In genomic region chr7:109082269-109083112, GRCm38 (mm10) we compare ENCODE assay signal across 9 mouse cellular contexts. TPM values are rescaled to one million over a fixed set of nuclear protein-coding genes. Genes with fewer than 3 reads are reported as not detected.
DNase-seq lines count a peak whose midpoint lies in the region; ATAC-seq and TF ChIP-seq lines count a peak whose summit lies in the region.
"Had no signal": no experiment of that assay in that cellular context is flagged by ENCODE, and none has a peak within 500 bp of the region (broad histone marks: within the 10 kb centered on the region; RNA-seq: fewer than 3 reads in every experiment).

No protein-coding gene starts in this region.

- peaks cover 4% of the 10 kb centered on the region for H3K27me3 ChIP-seq in heart, adult 2 months (ENCODE audit: control insufficient read depth, insufficient read depth, low read length)
- peaks cover 27% of the 10 kb centered on the region for H3K27me3 ChIP-seq in kidney, embryonic 15.5 days

- peak overlapping the region; percentile 72 for H3K4me2 ChIP-seq in kidney, embryonic 15.5 days

- peak; percentile 7 for DNase-seq in gastrocnemius, adult 18-20 months (ENCODE audit: low spot score)
- DNase-seq in gastrocnemius, postnatal 36 days: no peak
- peak; percentile 46 for DNase-seq in brain, embryonic 14.5 days (ENCODE audit: low read depth)
- peak in 1 of 2 experiments; percentile 40 for DNase-seq in heart, adult 2 months
- DNase-seq in mesoderm, embryonic 11.5 days (ENCODE audit: low read depth, low spot score): peak; percentile 74
- DNase-seq in testis, postnatal 14 days (ENCODE audit: low spot score): peak; percentile 54
- DNase-seq in layer of hippocampus, postnatal 25 days (ENCODE audit: extremely low spot score in 1 of 2, low spot score in 1 of 2): no peak

- intact Hi-C loops in gastrocnemius, postnatal 36 days (cut with DNase I): no loop called here
- intact Hi-C loops in heart, adult 2 months (cut with DNase I): no loop called here

- H3K9me3 ChIP-seq in kidney, embryonic 15.5 days (replicated peaks): no peaks in the 10 kb centered on the region

- no peak for TF ChIP-seq CTCF in brain, embryonic 14.5 days (IDR thresholded peaks at IDR 0.05; ENCODE audit: borderline replicate concordance, extremely low read depth, insufficient read depth, insufficient read length)
- TF ChIP-seq CTCF in heart, adult 2 months (IDR thresholded peaks at IDR 0.05): no peak

- no peaks in the 10 kb centered on the region for H3K36me3 ChIP-seq in heart, adult 2 months (ENCODE audit: control insufficient read depth, insufficient read depth, low read length)
- no peaks in the 10 kb centered on the region for H3K36me3 ChIP-seq in kidney, embryonic 15.5 days

- no peak for TF ChIP-seq POLR2A in brain, embryonic 14.5 days (IDR thresholded peaks at IDR 0.05; ENCODE audit: borderline replicate concordance, extremely low read depth, insufficient read depth, insufficient read length, poor library complexity, severe bottlenecking)
- no peak for TF ChIP-seq POLR2A in heart, adult 2 months (IDR thresholded peaks at IDR 0.05; ENCODE audit: insufficient read depth, low read depth, low read length)

- no peak for ATAC-seq in kidney, embryonic 15.5 days (replicated peaks; ENCODE audit: low FRiP score)

- WGBS in heart, adult 2 months: 26% methylated on average over 12 of the region's 12 CpGs
- WGBS in kidney, embryonic 15.5 days: 24% methylated on average over 12 of the region's 12 CpGs

- peak overlapping the region; percentile 46 for H3K4me3 ChIP-seq in heart, adult 2 months
- H3K4me3 ChIP-seq in kidney, embryonic 15.5 days (replicated peaks): peak overlapping the region; percentile 50

- no peak overlapping the region for H3K27ac ChIP-seq in heart, adult 2 months
- no peak overlapping the region for H3K27ac ChIP-seq in kidney, embryonic 15.5 days

- H3K79me2 ChIP-seq in heart, adult 2 months (replicated peaks; ENCODE audit: control insufficient read depth, insufficient read depth, low read length): no peaks in the 10 kb centered on the region

- no peaks in the 10 kb centered on the region for H3K4me1 ChIP-seq in heart, adult 2 months (ENCODE audit: control insufficient read depth, insufficient read depth, low read length)
- peaks cover 9% of the 10 kb centered on the region for H3K4me1 ChIP-seq in kidney, embryonic 15.5 days

- TF ChIP-seq EP300 in heart, adult 2 months (IDR thresholded peaks at IDR 0.05; ENCODE audit: insufficient read depth, low read depth, low read length): no peak

- peak overlapping the region; percentile 56 for H3K9ac ChIP-seq in heart, adult 2 months (ENCODE audit: low read depth, low read length)
- no peak overlapping the region for H3K9ac ChIP-seq in kidney, embryonic 15.5 days

RNA-seq across cellular contexts. Expression of gene Ric3, which starts 0.6 kb away (rescaled TPM):
- total RNA-seq in gastrocnemius, adult 18-20 months (2021): 1 to 10 TPM; 2.7 to 2.8 TPM
- total RNA-seq in gastrocnemius, postnatal 36 days (2021): 1 to 10 TPM; 1.3 to 1.5 TPM
- 22.3 and 25.0 TPM in 2 replicates for polyA plus RNA-seq in brain, embryonic 14.5 days (2012; rRNA removed)
- total RNA-seq in heart, adult 2 months (2021): 1 to 10 TPM; 1.1 to 1.9 TPM
- polyA plus RNA-seq in heart, adult 2 months (2012; rRNA removed): 0.57 and 0.79 TPM in 2 replicates
- polyA plus RNA-seq in kidney, embryonic 15.5 days (2015; fragmentation: Nextera tagmentation; extraction: Ambion mirVana): 1.7 and 2.1 TPM in 2 replicates
- total RNA-seq in layer of hippocampus, postnatal 25 days (2021): 10 to 100 TPM; 64.5 to 68.9 TPM
- polyA plus RNA-seq: C2C12 had no signal

Comparison
In these comparisons a context has a peak if more than half of its experiments do, and no peak if none do; other contexts are left out.
1. DNase-seq: peak in gastrocnemius, adult 18-20 months (single experiment), brain, embryonic 14.5 days (single experiment), mesoderm, embryonic 11.5 days (single experiment) and testis, postnatal 14 days (single experiment); none in gastrocnemius, postnatal 36 days (0 of 2) and layer of hippocampus, postnatal 25 days (0 of 2).
2. RNA of gene Ric3, which starts 0.6 kb away (total RNA-seq): 64.5 to 68.9 TPM in layer of hippocampus, postnatal 25 days; 2.7 to 2.8 TPM in gastrocnemius, adult 18-20 months, 1.1 to 1.9 TPM in heart, adult 2 months and 1.3 to 1.5 TPM in gastrocnemius, postnatal 36 days; every median in the first group is over 10 times any median in the second.